Mouse (Mus musculus): ENCODE results near the gene H2-DMa. TPM values are rescaled to one million over a fixed set of nuclear protein-coding genes. Genes with fewer than 3 reads are reported as not detected.

H2-DMa gene
- polyA plus RNA-seq, 1 experiment: 13.6 TPM

- H3K4me1 ChIP-seq (ENCODE audit: control insufficient read depth, insufficient read depth, low read length): no peaks in the 10 kb centered on the region
- DNase-seq: peak; percentile 59 to 74
- TF ChIP-seq CTCF (IDR thresholded peaks at IDR 0.05; ENCODE audit: borderline replicate concordance, insufficient read depth, low read depth, low read length): peak; percentile 84
- TF ChIP-seq POLR2A (IDR thresholded peaks at IDR 0.05; ENCODE audit: borderline replicate concordance, insufficient read depth, low read length): no peak
- H3K4me3 ChIP-seq (replicated peaks; ENCODE audit: insufficient read depth, low read depth, low read length): no peak overlapping the region
- no peaks in the 10 kb centered on the region for H3K27me3 ChIP-seq (ENCODE audit: control insufficient read depth, insufficient read depth, low read length)
- 42% methylated on average over 13 of the region's 13 CpGs for WGBS
- no peak overlapping the region for H3K27ac ChIP-seq (ENCODE audit: insufficient read depth, low read length)
Observed at GRCm38 (mm10) chr17:34170877-34171498, 51.6 kb downstream of the H2-DMa start.

- WGBS: 97% methylated on average over 5 of the region's 5 CpGs
Observed at GRCm38 (mm10) chr17:34172528-34172927, 53.2 kb downstream of the H2-DMa start.

GRCm38 (mm10) chr17:34174075-34174474 is 54.7 kb downstream of the H2-DMa start:
- TF ChIP-seq CTCF (IDR thresholded peaks at IDR 0.05; ENCODE audit: borderline replicate concordance, insufficient read depth, low read depth, low read length) (no peak), POLR2A (IDR thresholded peaks at IDR 0.05; ENCODE audit: borderline replicate concordance, insufficient read depth, low read length) (no peak)
- Histone ChIP-seq H3K27me3 (ENCODE audit: control insufficient read depth, insufficient read depth, low read length) (no peaks in the 10 kb centered on the region), H3K27ac (ENCODE audit: insufficient read depth, low read length) (no peak overlapping the region), H3K4me3 (replicated peaks; ENCODE audit: insufficient read depth, low read depth, low read length) (no peak overlapping the region), H3K4me1 (ENCODE audit: control insufficient read depth, insufficient read depth, low read length) (no peaks in the 10 kb centered on the region)
- DNase-seq: no peak
- 57% methylated on average over 1 of the region's 1 CpGs for WGBS

More at GRCm38 (mm10) chr17:34172528-34172927, 53.2 kb downstream of the H2-DMa start:
- no peaks in the 10 kb centered on the region for H3K27me3 ChIP-seq (ENCODE audit: control insufficient read depth, insufficient read depth, low read length)
- no peak for TF ChIP-seq CTCF (IDR thresholded peaks at IDR 0.05; ENCODE audit: borderline replicate concordance, insufficient read depth, low read depth, low read length)
- TF ChIP-seq POLR2A (IDR thresholded peaks at IDR 0.05; ENCODE audit: borderline replicate concordance, insufficient read depth, low read length): no peak
- no peaks in the 10 kb centered on the region for H3K4me1 ChIP-seq (ENCODE audit: control insufficient read depth, insufficient read depth, low read length)
- DNase-seq: no peak
- H3K27ac ChIP-seq (ENCODE audit: insufficient read depth, low read length): no peak overlapping the region
- H3K4me3 ChIP-seq (replicated peaks; ENCODE audit: insufficient read depth, low read depth, low read length): no peak overlapping the region

DNA sequence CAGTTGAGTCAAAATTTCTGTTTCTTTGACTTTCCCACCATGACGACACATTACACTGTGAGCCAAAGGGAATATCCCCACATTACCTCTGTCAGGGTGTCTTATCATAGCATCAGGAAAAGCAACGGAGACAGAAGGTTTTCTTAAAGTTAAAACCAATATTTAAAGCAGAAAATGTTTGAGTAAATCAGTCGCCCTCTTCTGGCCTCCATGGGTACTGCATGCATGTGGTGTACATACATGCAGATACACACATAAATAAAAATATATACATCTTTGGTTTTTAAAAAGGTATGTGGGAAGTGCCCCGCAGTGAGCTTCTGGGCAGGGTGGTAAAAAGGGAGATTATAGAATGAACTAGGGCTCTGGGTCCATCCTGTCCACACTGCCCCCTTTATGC is 57.8 kb downstream of the H2-DMa start:
- Histone ChIP-seq H3K4me1 (ENCODE audit: control insufficient read depth, insufficient read depth, low read length) (no peaks in the 10 kb centered on the region), H3K27me3 (ENCODE audit: control insufficient read depth, insufficient read depth, low read length) (no peaks in the 10 kb centered on the region), H3K4me3 (replicated peaks; ENCODE audit: insufficient read depth, low read depth, low read length) (no peak overlapping the region), H3K27ac (ENCODE audit: insufficient read depth, low read length) (no peak overlapping the region)
- 78% methylated on average over 4 of the region's 4 CpGs for WGBS
- DNase-seq: no peak
- TF ChIP-seq CTCF (IDR thresholded peaks at IDR 0.05; ENCODE audit: borderline replicate concordance, insufficient read depth, low read depth, low read length): no peak
- TF ChIP-seq POLR2A (IDR thresholded peaks at IDR 0.05; ENCODE audit: borderline replicate concordance, insufficient read depth, low read length): no peak

GRCm38 (mm10) chr17:34179019-34179418 is 59.7 kb downstream of the H2-DMa start:
- 66% methylated on average over 6 of the region's 6 CpGs for WGBS
- TF ChIP-seq POLR2A (IDR thresholded peaks at IDR 0.05; ENCODE audit: borderline replicate concordance, insufficient read depth, low read length) (no peak), CTCF (IDR thresholded peaks at IDR 0.05; ENCODE audit: borderline replicate concordance, insufficient read depth, low read depth, low read length) (no peak)
- no peak overlapping the region for H3K27ac ChIP-seq (ENCODE audit: insufficient read depth, low read length)
- no peaks in the 10 kb centered on the region for H3K27me3 ChIP-seq (ENCODE audit: control insufficient read depth, insufficient read depth, low read length)
- no peak overlapping the region for H3K4me3 ChIP-seq (replicated peaks; ENCODE audit: insufficient read depth, low read depth, low read length)
- H3K4me1 ChIP-seq (ENCODE audit: control insufficient read depth, insufficient read depth, low read length): no peaks in the 10 kb centered on the region
- no peak for DNase-seq

GRCm38 (mm10) chr17:34179913-34180859 is 60.8 kb downstream of the H2-DMa start:
- H3K4me1 ChIP-seq (ENCODE audit: control insufficient read depth, insufficient read depth, low read length): no peaks in the 10 kb centered on the region
- WGBS: 66% methylated on average over 13 of the region's 13 CpGs
- no peak for DNase-seq

GRCm38 (mm10) chr17:34183564-34184219 is 64.4 kb downstream of the H2-DMa start:
- H3K27me3 ChIP-seq (ENCODE audit: control insufficient read depth, insufficient read depth, low read length): peaks cover 2% of the 10 kb centered on the region; the same call in 1 of the 2 replicates
- TF ChIP-seq CTCF (IDR thresholded peaks at IDR 0.05; ENCODE audit: borderline replicate concordance, insufficient read depth, low read depth, low read length) (no peak), POLR2A (IDR thresholded peaks at IDR 0.05; ENCODE audit: borderline replicate concordance, insufficient read depth, low read length) (no peak)
- WGBS: 50% methylated on average over 15 of the region's 15 CpGs
- DNase-seq: no peak
- no peaks in the 10 kb centered on the region for H3K4me1 ChIP-seq (ENCODE audit: control insufficient read depth, insufficient read depth, low read length)
- H3K27ac ChIP-seq (ENCODE audit: insufficient read depth, low read length): no peak overlapping the region
- H3K4me3 ChIP-seq (replicated peaks; ENCODE audit: insufficient read depth, low read depth, low read length): no peak overlapping the region

More at GRCm38 (mm10) chr17:34179913-34180859, 60.8 kb downstream of the H2-DMa start:
- Histone ChIP-seq H3K27me3 (ENCODE audit: control insufficient read depth, insufficient read depth, low read length) (no peaks in the 10 kb centered on the region), H3K27ac (ENCODE audit: insufficient read depth, low read length) (no peak overlapping the region), H3K4me3 (replicated peaks; ENCODE audit: insufficient read depth, low read depth, low read length) (no peak overlapping the region)
- no peak for TF ChIP-seq POLR2A (IDR thresholded peaks at IDR 0.05; ENCODE audit: borderline replicate concordance, insufficient read depth, low read length)
- no peak for TF ChIP-seq CTCF (IDR thresholded peaks at IDR 0.05; ENCODE audit: borderline replicate concordance, insufficient read depth, low read depth, low read length)
